Mouse (Mus musculus): ENCODE measurements around the gene Ubd. TPM values are rescaled to one million over a fixed set of nuclear protein-coding genes. Genes with fewer than 3 reads are reported as not detected.
"Not testable (repeated sequence)": the region's sequence is repeated elsewhere in the genome, so short reads cannot be mapped to it uniquely, and the experiment has no call there.

Ubd gene
- polyA plus RNA-seq, 1 experiment from 2014 or later: not detected

- H3K9ac ChIP-seq: no peak within 1 kb of the TSS
- no peak within 1 kb of the TSS for H3K4me3 ChIP-seq
- H3K4me2 ChIP-seq: no peak within 1 kb of the TSS
- H3K36me3 ChIP-seq: no peaks in the 10 kb centered on the region
- H3K27me3 ChIP-seq (replicated peaks): peaks cover 40% of the 10 kb centered on the region
- no peak within 1 kb of the TSS for H3K27ac ChIP-seq (replicated peaks)
- peaks cover 4% of the 10 kb centered on the region; the same call in 1 of the 2 replicates for H3K4me1 ChIP-seq
- ATAC-seq (ENCODE audit: extremely low read depth, insufficient number of reproducible peaks, low FRiP score, low TSS enrichment): no peak
- peaks cover 9% of the 10 kb centered on the region for H3K9me3 ChIP-seq
- WGBS: 60% methylated on average over 3 of the region's 3 CpGs
Measured at GRCm38 (mm10) chr17:37213018-37213417, 19.3 kb downstream of the Ubd start, which contains the start of gene Olfr95. Olfr95 (minus strand) TSS chr17:37213118.

GRCm38 (mm10) chr17:37218486-37218885 is 24.8 kb downstream of the Ubd start:
- H3K27ac ChIP-seq (replicated peaks): no peak overlapping the region
- no peak for ATAC-seq (ENCODE audit: extremely low read depth, insufficient number of reproducible peaks, low FRiP score, low TSS enrichment)
- peaks cover 9% of the 10 kb centered on the region for H3K9me3 ChIP-seq
- no peak overlapping the region for H3K9ac ChIP-seq
- H3K4me1 ChIP-seq: no peaks in the 10 kb centered on the region
- H3K27me3 ChIP-seq (replicated peaks): 0 out of 2 replicates have a peak, but pooled peaks cover 4% of the 10 kb centered on the region
- H3K36me3 ChIP-seq: no peaks in the 10 kb centered on the region
- 61% methylated on average over 3 of the region's 3 CpGs for WGBS
- H3K4me3 ChIP-seq: no peak overlapping the region
- no peak overlapping the region for H3K4me2 ChIP-seq

GRCm38 (mm10) chr17:37219846-37220245 is 26.2 kb downstream of the Ubd start, which contains the start of gene Olfr96:
Olfr96 (plus strand) TSS chr17:37220146.
- Histone ChIP-seq H3K27me3 (replicated peaks) (no peaks in the 10 kb centered on the region), H3K27ac (replicated peaks) (no peak within 1 kb of the TSS), H3K9me3 (peaks cover 9% of the 10 kb centered on the region), H3K4me3 (no peak within 1 kb of the TSS), H3K36me3 (no peaks in the 10 kb centered on the region), H3K4me2 (no peak within 1 kb of the TSS), H3K9ac (no peak within 1 kb of the TSS), H3K4me1 (no peaks in the 10 kb centered on the region)
- WGBS: 47% methylated on average over 4 of the region's 4 CpGs
- no peak for ATAC-seq (ENCODE audit: extremely low read depth, insufficient number of reproducible peaks, low FRiP score, low TSS enrichment)

- Histone ChIP-seq H3K9ac (no peak overlapping the region), H3K4me1 (no peaks in the 10 kb centered on the region), H3K4me2 (no peak overlapping the region), H3K27ac (replicated peaks) (no peak overlapping the region), H3K36me3 (no peaks in the 10 kb centered on the region), H3K4me3 (no peak overlapping the region), H3K27me3 (replicated peaks) (no peaks in the 10 kb centered on the region), H3K9me3 (peaks cover 9% of the 10 kb centered on the region)
- WGBS: 19% methylated on average over 1 of the region's 1 CpGs
- no peak for ATAC-seq (ENCODE audit: extremely low read depth, insufficient number of reproducible peaks, low FRiP score, low TSS enrichment)
Measured at GRCm38 (mm10) chr17:37221879-37222278, 28.2 kb downstream of the Ubd start.

- H3K4me2 ChIP-seq; H3K9me3 ChIP-seq; H3K27me3 ChIP-seq (replicated peaks); H3K36me3 ChIP-seq; H3K4me3 ChIP-seq; H3K4me1 ChIP-seq; H3K9ac ChIP-seq; H3K27ac ChIP-seq (replicated peaks); ATAC-seq (ENCODE audit: extremely low read depth, insufficient number of reproducible peaks, low FRiP score, low TSS enrichment): not testable (repeated sequence)
- 74% methylated on average over 2 of the region's 2 CpGs for WGBS
Measured at GRCm38 (mm10) chr17:37237230-37237629, 43.5 kb downstream of the Ubd start, which contains the start of gene Olfr97. Olfr97 (minus strand) TSS chr17:37237330.

GRCm38 (mm10) chr17:37242198-37242597 is 48.5 kb downstream of the Ubd start:
- no peaks in the 10 kb centered on the region for H3K27me3 ChIP-seq (replicated peaks)
- H3K36me3 ChIP-seq: no peaks in the 10 kb centered on the region
- H3K9ac ChIP-seq: no peak overlapping the region
- no peaks in the 10 kb centered on the region; the same call in 1 of the 2 replicates for H3K9me3 ChIP-seq
- ATAC-seq (ENCODE audit: extremely low read depth, insufficient number of reproducible peaks, low FRiP score, low TSS enrichment): no peak
- H3K4me2 ChIP-seq: no peak overlapping the region
- 50% methylated on average over 3 of the region's 3 CpGs for WGBS
- no peak overlapping the region for H3K27ac ChIP-seq (replicated peaks)
- H3K4me3 ChIP-seq: no peak overlapping the region
- no peaks in the 10 kb centered on the region for H3K4me1 ChIP-seq

Other genes starting within 250 kb of the Ubd start
- gene Ppp1r11, start 242.2 kb upstream of the Ubd start, polyA plus RNA-seq (2015; fragmentation: Nextera tagmentation; extraction: Ambion mirVana): 78.0 and 90.7 TPM in 2 replicates
- 39.2 and 45.8 TPM in 2 replicates for gene Znrd1, start 235.3 kb upstream of the Ubd start, polyA plus RNA-seq (2015; fragmentation: Nextera tagmentation; extraction: Ambion mirVana)
- gene Znrd1as, start 235.3 kb upstream of the Ubd start, polyA plus RNA-seq (2015; fragmentation: Nextera tagmentation; extraction: Ambion mirVana): 6.2 and 7.2 TPM in 2 replicates
- gene 2410137M14Rik, start 212.7 kb upstream of the Ubd start, polyA plus RNA-seq (2015; fragmentation: Nextera tagmentation; extraction: Ambion mirVana): not detected in 2 replicates
- 0.24 and 0.36 TPM in 2 replicates for gene H2-M5, start 204.4 kb upstream of the Ubd start, polyA plus RNA-seq (2015; fragmentation: Nextera tagmentation; extraction: Ambion mirVana)
- gene Zfp57, start 192.7 kb upstream of the Ubd start, polyA plus RNA-seq (2015; fragmentation: Nextera tagmentation; extraction: Ambion mirVana): 42.5 and 45.5 TPM in 2 replicates
- gene Mog, start 170.5 kb upstream of the Ubd start, polyA plus RNA-seq (2015; fragmentation: Nextera tagmentation; extraction: Ambion mirVana): not detected in 2 replicates
- 4.5 and 6.9 TPM in 2 replicates for gene Gabbr1, start 147.9 kb upstream of the Ubd start, polyA plus RNA-seq (2015; fragmentation: Nextera tagmentation; extraction: Ambion mirVana)
- gene Olfr90, start 105.4 kb upstream of the Ubd start, polyA plus RNA-seq (2015; fragmentation: Nextera tagmentation; extraction: Ambion mirVana): not detected in 2 replicates
- gene Olfr91, start 95.6 kb upstream of the Ubd start, polyA plus RNA-seq (2015; fragmentation: Nextera tagmentation; extraction: Ambion mirVana): not detected in 2 replicates
- not detected in 2 replicates for gene Olfr92, start 73.8 kb upstream of the Ubd start, polyA plus RNA-seq (2015; fragmentation: Nextera tagmentation; extraction: Ambion mirVana)
- gene Olfr93, start 32.4 kb upstream of the Ubd start, polyA plus RNA-seq (2015; fragmentation: Nextera tagmentation; extraction: Ambion mirVana): not detected in 2 replicates
- not detected in 2 replicates for gene Olfr94, start 7.1 kb downstream of the Ubd start, polyA plus RNA-seq (2015; fragmentation: Nextera tagmentation; extraction: Ambion mirVana)
- not detected in 2 replicates for gene Olfr95, start 19.2 kb downstream of the Ubd start, polyA plus RNA-seq (2015; fragmentation: Nextera tagmentation; extraction: Ambion mirVana)
- gene Olfr96, start 26.3 kb downstream of the Ubd start, polyA plus RNA-seq (2015; fragmentation: Nextera tagmentation; extraction: Ambion mirVana): not detected in 2 replicates
- not detected in 2 replicates for gene Olfr97, start 43.4 kb downstream of the Ubd start, polyA plus RNA-seq (2015; fragmentation: Nextera tagmentation; extraction: Ambion mirVana)
- gene Olfr98, start 69.9 kb downstream of the Ubd start, polyA plus RNA-seq (2015; fragmentation: Nextera tagmentation; extraction: Ambion mirVana): not detected in 2 replicates
- 0.80 and 1.0 TPM in 2 replicates for gene H2-M3, start 76.3 kb downstream of the Ubd start, polyA plus RNA-seq (2015; fragmentation: Nextera tagmentation; extraction: Ambion mirVana)
- gene Olfr99, start 89.6 kb downstream of the Ubd start, polyA plus RNA-seq (2015; fragmentation: Nextera tagmentation; extraction: Ambion mirVana): not detected in 2 replicates
- not detected in 2 replicates for gene Olfr101, start 110.4 kb downstream of the Ubd start, polyA plus RNA-seq (2015; fragmentation: Nextera tagmentation; extraction: Ambion mirVana)
- gene Olfr102, start 123.2 kb downstream of the Ubd start, polyA plus RNA-seq (2015; fragmentation: Nextera tagmentation; extraction: Ambion mirVana): not detected in 2 replicates
- gene Olfr103, start 145.8 kb downstream of the Ubd start, polyA plus RNA-seq (2015; fragmentation: Nextera tagmentation; extraction: Ambion mirVana): not detected in 2 replicates
- gene Olfr104-ps, start 165.7 kb downstream of the Ubd start, polyA plus RNA-seq (2015; fragmentation: Nextera tagmentation; extraction: Ambion mirVana): not detected in 2 replicates
- gene Olfr105-ps, start 185.1 kb downstream of the Ubd start, polyA plus RNA-seq (2015; fragmentation: Nextera tagmentation; extraction: Ambion mirVana): not detected in 2 replicates
- gene Olfr106-ps, start 196.5 kb downstream of the Ubd start, polyA plus RNA-seq (2015; fragmentation: Nextera tagmentation; extraction: Ambion mirVana): not detected in 2 replicates
- not detected in 2 replicates for gene Olfr107, start 205.3 kb downstream of the Ubd start, polyA plus RNA-seq (2015; fragmentation: Nextera tagmentation; extraction: Ambion mirVana)